Mouse (Mus musculus) adipose tissue, adult 10 weeks (tissue): ENCODE results near the gene Mcm3. TPM values are rescaled to one million over a fixed set of nuclear protein-coding genes. Genes with fewer than 3 reads are reported as not detected.

Source experiments
- polyA plus RNA-seq: library from polyadenylated mRNA; stranded (reverse); fragments of 350-450 nt; fragmentation: Illumina TruSeq; extraction: RNeasy Lipid Tissue Mini Kit (QIAGEN cat#74804); gene quantifications from one replicate; pipeline ENCODE4 v1.2.3, GENCODE M21; 2014; ENCODE audit warnings: low read depth, low replicate concordance

The Mcm3 gene
- 8.5 TPM for polyA plus RNA-seq

DNA sequence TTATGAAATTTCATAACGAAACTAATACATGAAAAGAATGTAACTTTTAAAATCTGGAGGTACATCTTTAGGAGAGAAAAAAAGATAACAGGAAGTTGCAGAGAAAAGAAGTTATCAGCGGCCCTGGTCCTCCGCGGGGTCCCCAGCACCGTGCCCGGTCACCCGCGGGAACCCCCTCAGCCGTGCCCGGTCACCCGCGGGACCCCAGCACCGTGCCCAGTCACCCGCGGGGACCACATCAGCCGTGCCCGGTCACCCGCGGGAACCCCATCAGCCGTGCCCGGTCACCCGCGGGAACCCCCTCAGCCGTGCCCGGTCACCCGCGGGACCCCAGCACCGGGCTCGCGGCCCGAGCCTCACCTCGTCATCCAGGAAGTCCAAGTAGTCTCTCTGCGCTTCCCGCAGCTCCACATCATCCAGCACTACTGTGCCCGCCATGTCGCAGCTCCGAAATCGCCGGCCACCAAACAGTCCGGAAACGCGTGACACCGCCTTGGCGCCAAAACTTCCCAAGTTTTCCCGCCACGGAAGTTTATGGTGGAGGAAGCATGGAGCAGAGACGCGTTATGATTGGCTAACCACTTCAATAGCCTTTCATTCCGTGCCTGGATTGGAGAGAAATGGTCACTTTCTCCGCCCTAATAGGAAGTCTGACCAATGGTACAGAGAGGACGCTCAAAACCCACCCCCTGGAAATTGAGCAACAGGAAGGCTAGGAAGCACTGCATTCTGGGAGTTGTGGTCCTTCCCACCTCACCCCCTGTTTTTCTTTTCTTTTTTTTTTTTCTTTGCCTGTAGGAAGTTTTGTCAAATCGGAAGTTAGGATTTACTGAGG, at the start of gene Mcm3:
TSS of gene Mcm3 (minus strand) at position 542 of the 835 bp plus-strand sequence.

DNA sequence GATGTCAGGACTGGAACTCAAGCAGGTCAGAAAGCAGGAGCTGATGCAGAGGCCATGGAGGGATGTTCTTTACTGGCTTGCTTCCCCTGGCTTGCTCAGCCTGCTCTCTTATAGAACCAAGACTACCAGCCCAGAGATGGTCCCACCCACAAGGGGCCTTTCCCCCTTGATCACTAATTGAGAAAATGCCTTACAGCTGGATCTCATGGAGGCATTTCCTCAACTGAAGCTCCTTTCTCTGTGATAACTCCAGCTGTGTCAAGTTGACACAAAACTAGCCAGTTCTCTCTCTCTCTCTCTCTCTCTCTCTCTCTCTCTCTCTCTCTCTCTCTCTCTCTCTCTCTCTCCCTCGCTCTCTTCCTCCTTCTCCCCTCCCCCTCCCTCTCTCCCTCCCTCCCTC, 29.6 kb downstream of the Mcm3 start, which contains the start of gene Il17f:
TSS of gene Il17f (minus strand) at position 101 of the 400 bp plus-strand sequence.

Other genes with a start within 250 kb of the Mcm3 start
- gene Pkhd1, start 202.2 kb downstream of the Mcm3 start, polyA plus RNA-seq = 4.5 TPM
- not detected for gene Il17a, start 89.4 kb downstream of the Mcm3 start, polyA plus RNA-seq
- gene Il17f, start 29.7 kb downstream of the Mcm3 start, polyA plus RNA-seq = not detected
- gene Paqr8, start 70.3 kb upstream of the Mcm3 start, polyA plus RNA-seq = 1.3 TPM
- gene Efhc1, start 131.3 kb upstream of the Mcm3 start, polyA plus RNA-seq = 9.4 TPM